Mouse (Mus musculus): ENCODE measurements at regions not wholly inside any gene's neighbourhood (a gene's known extent, or its start where the extent isn't known, plus 50 kb on each side); places are given as distances from the start of the nearest gene placed in this dataset.
A peak's percentile ranks its signal among the peaks of the same experiment; 100 is the strongest.
"Not testable (repeated sequence)": the region's sequence is repeated elsewhere in the genome, so short reads cannot be mapped to it uniquely, and the experiment has no call there.

- no peak for DNase-seq (ENCODE audit: low read depth, low spot score)
These were observed 184.4 kb downstream of the Mat2b start for GRCm38 (mm10) chr11:40510325-40511239.

DNA sequence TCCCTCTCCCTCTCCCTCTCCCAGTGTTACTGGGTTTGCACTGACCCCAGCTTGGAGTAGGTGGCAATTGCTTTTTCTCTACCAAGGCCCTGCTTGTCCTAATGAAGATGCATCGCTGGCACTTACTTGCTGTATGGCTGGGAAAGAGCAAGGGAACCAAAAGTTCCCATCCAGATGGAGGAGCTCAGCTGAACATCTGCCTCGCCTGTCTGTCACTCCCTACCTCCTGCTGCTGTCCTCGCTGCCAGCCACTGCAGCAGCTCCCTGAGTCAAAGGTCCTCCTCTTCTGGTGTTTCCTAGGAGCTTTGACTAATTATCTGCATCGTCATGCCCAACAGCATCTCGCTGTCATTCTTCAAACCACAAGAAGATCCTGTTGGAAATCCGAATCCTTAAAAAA is 203.4 kb downstream of the Mat2b start:
- DNase-seq (ENCODE audit: low read depth, low spot score): no peak

GRCm38 (mm10) chr11:40478171-40478570 is 216.8 kb downstream of the Mat2b start:
- DNase-seq (ENCODE audit: low read depth, low spot score): not testable (repeated sequence)

DNA sequence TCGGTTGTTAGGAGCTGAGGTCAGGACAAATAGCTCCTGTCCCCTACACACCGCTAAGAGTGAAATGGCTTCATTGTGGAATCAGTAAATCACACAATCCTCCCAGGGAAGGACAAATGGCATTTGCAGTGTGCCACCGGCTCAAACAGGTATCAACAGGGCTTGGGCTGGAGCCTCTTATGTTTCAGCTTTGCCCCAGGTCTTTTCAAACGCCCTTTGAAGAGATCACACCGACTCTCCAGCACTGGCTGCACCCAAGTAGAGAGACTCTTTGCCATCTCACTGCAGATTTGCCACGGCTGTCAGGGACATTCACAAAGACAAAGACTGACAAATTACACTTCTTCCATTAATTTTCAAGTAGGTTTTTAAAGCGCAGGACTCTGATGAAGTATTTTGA is 217.7 kb downstream of the Mat2b start:
- DNase-seq (ENCODE audit: low read depth, low spot score): no peak

DNA sequence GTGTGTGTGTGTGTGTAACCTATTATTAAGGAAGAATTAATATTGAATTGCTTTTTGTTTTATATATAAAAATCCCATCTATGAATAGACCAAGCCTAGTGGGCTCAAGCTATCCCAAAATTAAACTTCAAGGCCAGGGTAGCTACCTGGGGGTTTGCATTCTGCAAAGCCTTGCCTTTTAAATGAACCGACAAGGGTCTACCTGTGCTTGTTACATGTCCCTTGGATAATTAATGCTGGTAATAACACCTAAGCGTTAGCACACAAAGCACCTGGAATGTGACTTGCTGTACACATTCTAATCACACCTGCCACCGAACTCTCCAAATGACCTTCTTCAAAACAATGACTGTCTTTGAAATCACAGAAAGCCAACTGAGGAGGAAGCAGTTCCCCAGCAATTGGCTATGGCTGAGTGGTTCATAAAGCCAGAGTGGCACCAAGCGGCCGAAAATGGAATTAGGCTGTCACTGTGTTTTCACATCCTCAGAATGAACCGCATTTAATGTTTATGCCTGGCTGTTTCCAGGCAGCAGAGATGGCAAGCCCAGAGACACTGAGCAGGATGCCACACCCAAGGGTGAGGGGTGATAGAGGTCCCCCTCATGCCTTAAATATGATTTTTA is 225.8 kb downstream of the Mat2b start:
- DNase-seq (ENCODE audit: low read depth, low spot score): peak; percentile 54

GRCm38 (mm10) chr11:40456571-40456970 is 238.4 kb downstream of the Mat2b start:
- DNase-seq (ENCODE audit: low read depth, low spot score): peak; percentile 2

- DNase-seq (ENCODE audit: low read depth, low spot score): not testable (repeated sequence)
These were observed 240.0 kb downstream of the Mat2b start for GRCm38 (mm10) chr11:40454994-40455393.

GRCm38 (mm10) chr11:40446846-40447245 is 248.2 kb downstream of the Mat2b start:
- DNase-seq (ENCODE audit: low read depth, low spot score): no peak

DNA sequence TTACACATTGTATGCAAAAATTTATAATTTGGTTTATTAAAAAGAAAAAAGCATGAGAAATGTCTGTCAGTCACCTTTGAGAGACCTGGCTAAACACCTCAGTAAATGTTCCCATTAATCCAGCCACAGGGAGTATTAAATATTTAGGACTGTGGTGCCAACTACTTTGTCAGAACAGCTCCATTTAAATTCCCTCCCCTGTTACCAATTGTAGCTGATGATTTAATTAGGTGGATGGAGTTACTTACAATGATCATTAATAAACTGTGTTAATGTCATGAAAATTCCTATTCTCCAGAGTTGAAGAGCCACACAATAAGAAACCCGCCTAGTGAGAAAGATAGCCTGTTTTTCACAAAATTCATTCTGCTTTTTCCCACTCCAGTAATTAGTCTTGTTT is 261.0 kb downstream of the Mat2b start:
- no peak for DNase-seq (ENCODE audit: low read depth, low spot score)

GRCm38 (mm10) chr11:40428858-40429257 is 266.1 kb downstream of the Mat2b start:
- DNase-seq (ENCODE audit: low read depth, low spot score): no peak

- DNase-seq (ENCODE audit: low read depth, low spot score): no peak
These were observed 270.7 kb downstream of the Mat2b start for GRCm38 (mm10) chr11:40424316-40424715.

DNA sequence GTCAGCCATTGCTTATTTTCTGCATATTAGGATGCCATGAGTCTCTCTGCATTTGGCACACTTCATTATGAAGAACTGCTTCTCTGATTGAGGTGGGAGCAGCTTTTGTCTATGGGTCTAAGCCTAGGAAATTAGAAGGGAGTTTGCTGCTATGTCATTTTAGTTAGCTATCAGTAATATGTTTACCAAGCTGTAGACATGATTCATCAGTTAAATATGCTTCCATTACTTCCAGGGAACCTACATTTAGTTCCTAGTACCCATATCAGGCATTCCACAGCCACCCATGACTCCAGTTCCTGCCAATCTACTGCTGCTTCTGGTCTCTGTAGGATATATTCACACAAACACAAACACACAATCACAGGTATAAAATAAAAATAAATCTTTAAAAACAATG is 287.4 kb downstream of the Mat2b start:
- DNase-seq (ENCODE audit: low read depth, low spot score): no peak

DNA sequence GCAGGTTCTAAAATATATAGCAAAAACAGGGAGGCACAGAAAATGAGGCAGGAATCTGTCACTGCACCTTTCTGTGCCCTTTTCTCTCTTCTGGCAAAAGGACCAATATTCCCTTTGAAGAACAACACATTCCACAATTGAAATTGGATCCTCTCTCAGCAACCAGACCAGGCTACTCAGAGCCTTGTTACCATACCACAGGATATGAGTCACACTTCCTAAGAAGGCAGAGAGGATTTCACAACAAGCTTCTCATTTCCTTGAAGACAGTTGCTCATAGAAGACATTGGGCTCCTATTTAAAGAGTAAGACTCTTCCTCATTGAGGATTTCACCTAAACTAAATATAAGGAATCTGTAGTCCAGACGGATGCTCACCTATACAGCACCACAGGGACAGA is 292.8 kb downstream of the Mat2b start:
- peak; percentile 46 for DNase-seq (ENCODE audit: low read depth, low spot score)

GRCm38 (mm10) chr11:40397453-40398104 is 297.4 kb downstream of the Mat2b start:
- DNase-seq (ENCODE audit: low read depth, low spot score): no peak

- peak; percentile 70 for DNase-seq (ENCODE audit: low read depth, low spot score)
These were observed 299.7 kb downstream of the Mat2b start for GRCm38 (mm10) chr11:40395331-40395730.

GRCm38 (mm10) chr11:40394864-40395266 is 300.1 kb downstream of the Mat2b start:
- DNase-seq (ENCODE audit: low read depth, low spot score): peak; percentile 41

DNA sequence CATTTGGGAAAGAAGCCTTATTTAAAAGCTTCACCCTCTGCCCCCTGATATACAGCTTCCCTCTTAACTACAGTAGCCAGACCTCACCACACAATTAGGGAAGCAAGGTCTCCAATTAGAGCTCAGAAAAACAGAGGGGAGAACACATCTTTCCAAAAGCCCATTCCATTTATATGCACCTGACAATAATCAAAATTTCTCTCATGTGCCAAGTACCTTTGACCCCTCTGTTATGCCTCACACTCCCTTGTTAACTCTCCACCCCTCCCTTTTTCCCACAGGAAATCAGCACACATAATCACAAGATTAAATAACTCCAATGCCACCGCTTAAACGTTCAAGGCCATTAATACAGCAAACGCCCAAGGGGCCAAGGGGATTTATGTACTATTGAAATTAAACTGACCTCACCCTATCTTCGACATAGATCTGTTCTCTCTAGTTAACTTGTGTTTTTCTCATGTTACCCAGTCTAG is 300.7 kb downstream of the Mat2b start:
- DNase-seq (ENCODE audit: low read depth, low spot score): peak; percentile 55

DNA sequence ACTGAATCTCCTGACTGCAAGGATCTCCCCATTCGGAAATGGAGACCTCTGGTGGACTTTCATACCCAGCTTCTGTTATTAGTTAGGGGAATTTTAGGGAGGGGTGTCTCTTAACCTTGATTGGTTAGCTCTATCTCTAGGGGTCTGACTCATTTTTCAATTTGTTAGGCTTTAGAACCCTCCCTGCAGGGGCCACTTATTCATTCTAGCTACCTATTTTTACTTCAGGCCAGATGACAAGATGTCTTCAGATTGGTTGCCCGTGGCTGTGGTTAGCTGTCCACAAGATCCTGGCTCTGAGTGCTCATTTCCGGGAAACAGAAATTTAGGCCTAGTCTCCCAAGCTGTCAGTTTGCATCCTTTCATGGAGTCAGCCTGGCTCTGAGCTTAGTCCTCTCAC is 314.3 kb downstream of the Mat2b start:
- DNase-seq (ENCODE audit: low read depth, low spot score): no peak

- DNase-seq (ENCODE audit: low read depth, low spot score): no peak
These were observed 323.3 kb downstream of the Mat2b start for GRCm38 (mm10) chr11:40371696-40372095.

DNA sequence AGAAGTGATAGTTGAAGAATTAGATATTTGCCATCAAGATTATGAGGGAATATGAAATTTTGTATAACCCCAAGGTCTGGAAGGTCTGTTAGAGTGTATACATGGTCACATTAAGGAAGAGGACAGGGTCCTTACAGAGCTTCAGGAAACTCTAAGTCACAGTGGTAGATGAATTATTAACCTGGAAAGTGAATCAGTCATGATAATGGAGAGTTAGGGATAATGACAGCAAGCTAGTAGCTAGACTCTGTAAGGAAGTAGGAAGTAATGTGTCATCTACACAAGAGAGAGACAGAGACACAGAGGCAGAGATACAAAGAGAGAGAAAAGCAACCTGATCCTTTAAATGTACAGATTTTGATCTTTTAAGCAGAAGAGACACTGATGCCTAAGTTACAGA is 328.4 kb downstream of the Mat2b start:
- DNase-seq (ENCODE audit: low read depth, low spot score): no peak

GRCm38 (mm10) chr11:40362530-40363185 is 332.3 kb downstream of the Mat2b start:
- DNase-seq (ENCODE audit: low read depth, low spot score): no peak

Measured in forelimb bud, embryonic 11.5 days (tissue).